Mouse (Mus musculus) spleen, adult 2 months (tissue): Measurements from ENCODE around the gene Pawr.

Experiments used
- CTCF ChIP-seq: fragments of 200-500 bp; IDR thresholded peaks from 2 replicates; pipeline ENCODE4 v1.5.1; 2011; ENCODE audit warnings: mild to moderate bottlenecking, inconsistent platforms; ENCODE audit not compliant: insufficient read depth, insufficient read length, insufficient replicate concordance; ENCODE audit errors: extremely low read depth
- POLR2A ChIP-seq: fragments of 200-500 bp; IDR thresholded peaks from 2 replicates; pipeline ENCODE4 v1.6.1; 2011; ENCODE audit warnings: low read depth, low read length, inconsistent platforms

GRCm38 (mm10) chr10:108380715-108381114 lies 48.8 kb downstream of the Pawr start:
- TF ChIP-seq POLR2A = no peak
- no peak for TF ChIP-seq CTCF
